Mouse (Mus musculus) lung, embryonic 14.5 days (tissue): Measurements from ENCODE around the gene Olfr434. TPM values are rescaled to one million over a fixed set of nuclear protein-coding genes. Genes with fewer than 3 reads are reported as not detected.
A peak's percentile ranks its signal among the peaks of the same experiment; 100 is the strongest.
"Not testable (repeated sequence)": the region's sequence is repeated elsewhere in the genome, so short reads cannot be mapped to it uniquely, and the experiment has no call there.

Experiments used
- ATAC-seq: fragments of 200-750 bp; cut with Nextera tagmentation; 2 replicates; pipeline ENCODE4 v1.8.0; 2017; ENCODE audit warnings: mild to moderate bottlenecking, moderate TSS enrichment, moderate library complexity; ENCODE audit not compliant: insufficient read depth
- DNase-seq: peaks from one replicate; pipeline ENCODE4 v3.0.0-alpha.2; 2015
- H3K27ac ChIP-seq: fragments of 300-500 bp; sonication (generic); 2 replicates; pipeline ENCODE4 v1.5.1; 2014; ENCODE audit warnings: low read depth, mild to moderate bottlenecking, moderate library complexity
- H3K27me3 ChIP-seq: fragments of 300-500 bp; sonication (generic); 2 replicates; pipeline ENCODE4 v1.6.1; 2014; ENCODE audit warnings: low read length, control low read depth; ENCODE audit not compliant: insufficient read depth
- H3K36me3 ChIP-seq: fragments of 300-500 bp; sonication (generic); 2 replicates; pipeline ENCODE4 v1.6.1; 2014; ENCODE audit warnings: control low read depth; ENCODE audit not compliant: insufficient read depth
- H3K4me1 ChIP-seq: fragments of 300-500 bp; sonication (generic); 2 replicates; pipeline ENCODE4 v1.6.1; 2014; ENCODE audit warnings: antibody characterized with exemption, control low read depth; ENCODE audit not compliant: insufficient read depth
- H3K4me2 ChIP-seq: fragments of 300-500 bp; sonication (generic); 2 replicates; pipeline ENCODE4 v1.6.1; 2014; ENCODE audit warnings: mild to moderate bottlenecking
- H3K4me3 ChIP-seq: fragments of 300-500 bp; sonication (generic); 2 replicates; pipeline ENCODE4 v1.5.1; 2014; ENCODE audit warnings: low read depth, low read length
- H3K9ac ChIP-seq: fragments of 300-500 bp; sonication (generic); 2 replicates; pipeline ENCODE4 v1.6.1; 2014
- H3K9me3 ChIP-seq: fragments of 300-500 bp; sonication (generic); 2 replicates; pipeline ENCODE4 v1.6.1; 2016; ENCODE audit warnings: low read depth, low read length, control low read depth
- CTCF ChIP-seq: IDR thresholded peaks from 2 replicates; pipeline ENCODE4 v1.5.1; 2016; ENCODE audit warnings: antibody characterized with exemption, low read depth
- WGBS: fragments of 180-500 bp; shearing (Covaris S2); extraction: QIAGEN DNeasy Blood & Tissue Kit; methylation state at CpG from one replicate; pipeline ENCODE4 v1.1.7; 2014; 5-methylcytosine and 5-hydroxymethylcytosine counted together
- polyA plus RNA-seq: library from polyadenylated mRNA; unstranded; fragments of >200 nt; fragmentation: Nextera tagmentation; extraction: Ambion mirVana; gene quantifications from 2 replicates; pipeline ENCODE4 v1.2.1, GENCODE M21; 2014

The Olfr434 gene
- polyA plus RNA-seq, 1 experiment from 2014 or later, result not detected

DNA sequence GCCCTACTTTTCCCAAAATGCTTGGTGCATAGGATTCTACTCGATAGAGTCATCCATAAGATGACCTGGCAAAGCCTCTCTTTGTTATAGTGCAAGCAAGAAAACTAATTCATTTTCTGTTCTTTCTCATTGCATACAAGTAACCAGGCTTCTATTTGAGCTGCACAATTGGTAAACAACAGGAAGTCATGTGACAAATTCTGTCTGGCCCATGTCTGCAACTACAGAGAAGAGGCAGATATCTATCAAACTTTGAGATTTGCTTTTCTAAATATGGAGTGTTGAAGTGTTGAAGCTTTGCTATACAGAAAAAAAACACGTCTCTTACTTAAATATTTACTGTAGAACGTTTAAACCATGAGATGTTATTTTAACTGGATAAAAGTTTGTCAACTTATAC is 14.7 kb upstream of the Olfr434 start:
- ATAC-seq (peak; percentile 79), DNase-seq (peak; percentile 64)
- Histone ChIP-seq H3K27ac (no peak overlapping the region), H3K4me2 (no peak overlapping the region), H3K9ac (no peak overlapping the region), H3K4me1 (no peaks in the 10 kb centered on the region), H3K9me3 (no peaks in the 10 kb centered on the region), H3K4me3 (no peak overlapping the region), H3K27me3 (no peaks in the 10 kb centered on the region), H3K36me3 (no peaks in the 10 kb centered on the region)
- no peak for TF ChIP-seq CTCF
- WGBS, result 25% methylated on average over 3 of the region's 3 CpGs

DNA sequence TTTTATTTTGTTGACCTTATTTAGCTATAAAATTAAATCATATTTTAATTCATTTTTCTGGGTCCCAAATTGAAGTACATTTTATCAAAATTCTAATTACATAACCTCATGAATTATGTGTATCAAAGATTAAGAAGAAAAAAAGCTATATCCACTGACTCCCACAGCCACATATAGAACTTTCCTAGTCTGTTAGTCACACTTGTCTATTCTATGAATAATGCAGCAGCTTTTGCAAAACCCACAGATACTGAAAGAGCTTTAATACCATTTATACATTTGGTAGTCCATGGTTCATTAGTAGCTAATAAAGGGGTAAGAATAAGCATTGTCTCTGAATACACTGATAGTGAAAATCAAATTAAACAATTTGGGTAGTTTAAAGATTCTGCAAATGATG is 10.0 kb upstream of the Olfr434 start:
- DNase-seq (no peak), ATAC-seq (no peak)
- Histone ChIP-seq H3K27me3 (no peaks in the 10 kb centered on the region), H3K4me2 (no peak overlapping the region), H3K36me3 (no peaks in the 10 kb centered on the region), H3K9me3 (no peaks in the 10 kb centered on the region), H3K27ac (no peak overlapping the region), H3K4me3 (no peak overlapping the region), H3K4me1 (no peaks in the 10 kb centered on the region), H3K9ac (no peak overlapping the region)
- TF ChIP-seq CTCF, result no peak

DNA sequence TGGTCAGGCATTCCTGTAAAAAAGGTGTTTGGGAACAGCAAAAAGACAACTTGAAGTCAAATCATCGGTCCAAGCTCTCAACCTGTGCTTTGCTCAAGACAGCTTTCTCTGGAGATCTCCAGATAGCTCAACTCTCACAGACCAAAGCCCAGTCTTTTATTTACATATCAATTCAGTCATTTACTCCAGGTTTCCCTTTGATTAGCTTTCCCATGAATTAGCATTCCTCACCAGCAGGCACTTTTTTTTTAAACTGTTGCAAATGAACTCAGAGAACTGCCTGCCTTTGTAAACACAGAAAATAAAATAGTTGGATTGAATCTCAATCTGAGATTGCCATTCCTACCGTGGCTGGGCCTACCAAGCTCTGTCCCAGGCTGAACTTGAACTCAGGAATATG is 7.5 kb upstream of the Olfr434 start:
- no peak for ATAC-seq
- no peak for TF ChIP-seq CTCF
- DNase-seq, result no peak
- no peaks in the 10 kb centered on the region for H3K27me3 ChIP-seq
- H3K4me1 ChIP-seq, result no peaks in the 10 kb centered on the region
- no peak overlapping the region for H3K9ac ChIP-seq
- H3K36me3 ChIP-seq, result no peaks in the 10 kb centered on the region
- 51% methylated on average over 2 of the region's 2 CpGs for WGBS
- H3K4me3 ChIP-seq, result no peak overlapping the region
- no peak overlapping the region for H3K27ac ChIP-seq
- no peaks in the 10 kb centered on the region for H3K9me3 ChIP-seq
- no peak overlapping the region for H3K4me2 ChIP-seq

DNA sequence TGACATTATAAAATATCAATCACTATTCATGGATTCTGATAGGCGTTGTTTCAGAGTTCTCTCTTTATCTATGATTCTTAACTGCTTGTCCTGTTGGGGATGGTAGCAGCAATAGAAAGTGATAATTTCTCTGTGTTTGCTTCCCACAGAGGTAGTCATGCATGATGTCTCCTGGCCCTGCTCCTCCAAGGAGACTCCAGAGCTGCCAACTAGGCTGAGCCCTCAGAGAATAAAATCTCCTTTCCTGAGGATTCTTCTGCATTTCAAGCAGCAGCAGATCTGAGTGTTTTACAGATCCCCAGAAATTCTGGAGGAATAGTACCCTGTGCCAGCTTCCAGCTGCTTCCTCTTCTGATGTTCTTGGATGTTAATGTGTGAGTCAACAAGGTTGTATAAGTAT is 18.4 kb downstream of the Olfr434 start, which contains the start of gene Olfr47:
TSS of gene Olfr47 (plus strand) at position 275 of the 400 bp plus-strand sequence.
- not testable (repeated sequence) for H3K36me3 ChIP-seq, H3K4me3 ChIP-seq, H3K4me2 ChIP-seq, H3K27me3 ChIP-seq, H3K27ac ChIP-seq, DNase-seq, H3K9me3 ChIP-seq, ATAC-seq, H3K9ac ChIP-seq, H3K4me1 ChIP-seq
- WGBS, result 85% methylated on average over 1 of the region's 1 CpGs

DNA sequence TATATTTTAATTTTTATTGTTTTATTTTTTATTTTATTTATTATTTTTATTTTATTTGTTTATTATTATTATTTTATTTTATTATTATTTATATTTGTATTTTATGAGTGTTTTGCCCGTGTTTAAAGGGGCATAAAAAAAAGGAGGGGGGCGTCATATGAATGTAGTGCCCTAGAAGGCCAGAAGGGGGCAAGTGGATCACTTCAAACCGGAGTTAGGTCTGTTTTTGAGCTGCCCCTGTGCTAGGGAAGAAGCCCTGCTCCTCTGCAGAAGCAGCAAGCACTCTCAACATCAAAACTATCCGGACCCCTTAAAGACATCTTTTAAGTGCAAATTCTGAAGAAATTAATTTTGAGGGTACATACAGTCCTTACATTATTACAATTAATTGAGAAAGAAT is 29.2 kb downstream of the Olfr434 start:
- no peak overlapping the region for H3K4me2 ChIP-seq
- WGBS, result 14% methylated on average over 4 of the region's 4 CpGs

DNA sequence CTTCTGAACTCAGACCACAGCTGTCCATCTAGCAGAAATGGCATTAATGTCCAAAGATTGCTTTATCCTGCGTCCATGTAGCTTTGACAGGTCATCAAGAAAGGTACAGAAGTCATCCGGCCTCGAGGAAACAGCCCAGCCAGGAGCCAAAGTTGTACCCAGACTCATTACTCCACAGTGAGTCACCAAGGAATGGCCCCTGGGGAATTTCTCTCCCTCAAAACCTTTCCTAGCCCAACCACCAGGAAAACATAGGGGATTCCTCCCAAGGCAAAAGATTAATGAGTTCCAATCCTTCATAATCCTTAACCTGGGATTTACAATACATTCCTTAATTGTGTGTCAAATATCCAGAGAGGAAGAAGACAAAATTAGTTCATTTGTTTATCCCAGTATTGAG is 34.6 kb downstream of the Olfr434 start:
- 55% methylated on average over 3 of the region's 3 CpGs for WGBS
- DNase-seq (no peak), ATAC-seq (no peak)
- no peak overlapping the region for H3K9ac ChIP-seq
- no peaks in the 10 kb centered on the region for H3K9me3 ChIP-seq
- H3K4me2 ChIP-seq, result no peak overlapping the region
- no peaks in the 10 kb centered on the region for H3K27me3 ChIP-seq
- H3K4me1 ChIP-seq, result no peaks in the 10 kb centered on the region
- no peaks in the 10 kb centered on the region for H3K36me3 ChIP-seq
- H3K27ac ChIP-seq, result no peak overlapping the region
- no peak overlapping the region for H3K4me3 ChIP-seq
- TF ChIP-seq CTCF, result no peak

More for the DNA sequence above, 29.2 kb downstream of the Olfr434 start:
- Histone ChIP-seq H3K9me3 (no peaks in the 10 kb centered on the region), H3K36me3 (no peaks in the 10 kb centered on the region), H3K9ac (no peak overlapping the region), H3K27ac (no peak overlapping the region), H3K4me1 (no peaks in the 10 kb centered on the region), H3K27me3 (no peaks in the 10 kb centered on the region), H3K4me3 (no peak overlapping the region)
- DNase-seq, result peak; percentile 67
- ATAC-seq, result no peak
- peak; percentile 50 for TF ChIP-seq CTCF

DNA sequence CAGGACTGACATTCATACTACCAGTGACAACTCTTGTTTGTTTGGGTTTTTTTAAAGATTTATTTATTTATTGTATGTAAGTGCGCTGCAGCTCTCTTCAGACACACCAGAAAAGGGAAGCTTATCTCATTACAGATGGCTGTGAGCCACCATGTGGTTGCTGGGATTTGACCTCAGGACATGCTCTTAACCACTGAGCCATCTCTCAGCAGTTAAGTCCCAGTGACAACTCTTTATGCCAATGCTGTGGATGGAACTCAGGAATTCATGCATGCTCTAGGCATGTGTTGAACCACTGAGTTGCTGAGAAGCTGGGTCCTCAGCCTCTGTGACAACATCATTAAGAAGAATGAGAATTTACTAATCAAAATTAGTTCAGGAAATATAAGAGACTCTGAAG is 40.2 kb downstream of the Olfr434 start:
- DNase-seq (no peak), ATAC-seq (no peak)
- no peaks in the 10 kb centered on the region for H3K36me3 ChIP-seq
- no peak overlapping the region for H3K9ac ChIP-seq
- H3K4me2 ChIP-seq, result no peak overlapping the region
- H3K4me3 ChIP-seq, result no peak overlapping the region
- H3K27ac ChIP-seq, result no peak overlapping the region
- no peaks in the 10 kb centered on the region for H3K27me3 ChIP-seq
- 50% methylated on average over 1 of the region's 1 CpGs for WGBS
- no peaks in the 10 kb centered on the region for H3K9me3 ChIP-seq
- no peaks in the 10 kb centered on the region for H3K4me1 ChIP-seq
- no peak for TF ChIP-seq CTCF
